Mouse (Mus musculus) intestine, postnatal 0 days (tissue): ENCODE data around the gene Gpx2. TPM values are rescaled to one million over a fixed set of nuclear protein-coding genes. Genes with fewer than 3 reads are reported as not detected.
"Not testable (repeated sequence)": the region's sequence is repeated elsewhere in the genome, so short reads cannot be mapped to it uniquely, and the experiment has no call there.

ENCODE experiments used
- ATAC-seq: fragments of 200-750 bp; cut with Nextera tagmentation; 2 replicates; pipeline ENCODE4 v1.8.0; 2017; ENCODE audit warnings: mild to moderate bottlenecking, moderate TSS enrichment, moderate library complexity
- H3K27ac ChIP-seq: fragments of 300-500 bp; sonication (generic); 2 replicates; pipeline ENCODE4 v1.5.1; 2014; ENCODE audit warnings: mild to moderate bottlenecking, low read depth, low read length, moderate library complexity
- H3K27me3 ChIP-seq: fragments of 300-500 bp; sonication (generic); replicated peaks from 2 replicates; pipeline ENCODE4 v1.6.1; 2014; ENCODE audit warnings: low read length, mixed read lengths; ENCODE audit not compliant: control insufficient read depth, insufficient read depth
- H3K36me3 ChIP-seq: fragments of 300-500 bp; sonication (generic); 2 replicates; pipeline ENCODE4 v1.6.1; 2014; ENCODE audit warnings: mild to moderate bottlenecking, moderate library complexity; ENCODE audit not compliant: control insufficient read depth, insufficient read depth
- H3K4me1 ChIP-seq: fragments of 300-500 bp; sonication (generic); replicated peaks from 2 replicates; pipeline ENCODE4 v1.6.1; 2014; ENCODE audit warnings: antibody characterized with exemption, low read length, mixed read lengths; ENCODE audit not compliant: control insufficient read depth, insufficient read depth
- H3K4me2 ChIP-seq: fragments of 300-500 bp; sonication (generic); replicated peaks from 2 replicates; pipeline ENCODE4 v1.6.1; 2014; ENCODE audit warnings: low read depth, mild to moderate bottlenecking, moderate library complexity
- H3K4me3 ChIP-seq: fragments of 300-500 bp; sonication (generic); 2 replicates; pipeline ENCODE4 v1.5.1; 2014; ENCODE audit warnings: low read depth, low read length
- H3K9ac ChIP-seq: fragments of 300-500 bp; sonication (generic); 2 replicates; pipeline ENCODE4 v1.6.1; 2014; ENCODE audit warnings: mild to moderate bottlenecking, low read depth, low read length
- H3K9me3 ChIP-seq: fragments of 300-500 bp; sonication (generic); 2 replicates; pipeline ENCODE4 v1.6.1; 2016; ENCODE audit warnings: mixed run types; ENCODE audit not compliant: control insufficient read depth
- CTCF ChIP-seq: sonication (generic); IDR thresholded peaks from 2 replicates; pipeline ENCODE4 v1.5.1; 2016; ENCODE audit warnings: low read depth, mild to moderate bottlenecking, control low read depth, antibody characterized with exemption, moderate library complexity
- WGBS: fragments of 180-500 bp; shearing (Covaris S2); extraction: QIAGEN DNeasy Blood & Tissue Kit; methylation state at CpG from one replicate; pipeline ENCODE4 v1.1.7; 2014; 5-methylcytosine and 5-hydroxymethylcytosine counted together
- polyA plus RNA-seq: library from polyadenylated mRNA; unstranded; fragments of >200 nt; fragmentation: Nextera tagmentation; extraction: Ambion mirVana; gene quantifications from 2 replicates; pipeline ENCODE4 v1.2.1, GENCODE M21; 2015

Gpx2 gene
- polyA plus RNA-seq, 1 experiment from 2014 or later, result 148 TPM

GRCm38 (mm10) chr12:76796938-76797539, 1.7 kb upstream of the Gpx2 start:
- Histone ChIP-seq H3K36me3 (peaks cover 3% of the 10 kb centered on the region; the same call in 1 of the 2 replicates), H3K4me1 (no peaks in the 10 kb centered on the region; the same call in 1 of the 2 replicates), H3K9ac (no peak overlapping the region), H3K4me2 (peak overlapping the region; percentile 35), H3K4me3 (no peak overlapping the region), H3K9me3 (no peaks in the 10 kb centered on the region), H3K27ac (peak overlapping the region; percentile 58), H3K27me3 (no peaks in the 10 kb centered on the region)
- no peak for TF ChIP-seq CTCF
- 45% methylated on average over 7 of the region's 7 CpGs for WGBS
- peak; percentile 25; the same call in 1 of the 2 replicates for ATAC-seq

GRCm38 (mm10) chr12:76792540-76792939, 2.8 kb downstream of the Gpx2 start:
- H3K4me3 ChIP-seq, H3K9ac ChIP-seq, H3K27ac ChIP-seq, ATAC-seq, H3K4me2 ChIP-seq, H3K27me3 ChIP-seq, H3K36me3 ChIP-seq, H3K9me3 ChIP-seq, H3K4me1 ChIP-seq: not testable (repeated sequence)
- WGBS, result 69% methylated on average over 14 of the region's 14 CpGs
- TF ChIP-seq CTCF, result peak; percentile 32; the same call in 1 of the 2 replicates

- ATAC-seq, result no peak
- Histone ChIP-seq H3K36me3 (peaks cover 4% of the 10 kb centered on the region; the same call in 1 of the 2 replicates), H3K9me3 (no peaks in the 10 kb centered on the region), H3K9ac (no peak overlapping the region), H3K27me3 (no peaks in the 10 kb centered on the region), H3K4me2 (no peak overlapping the region), H3K4me3 (no peak overlapping the region), H3K27ac (no peak overlapping the region; the same call in 1 of the 2 replicates), H3K4me1 (no peaks in the 10 kb centered on the region)
- no peak for TF ChIP-seq CTCF
- WGBS, result 38% methylated on average over 8 of the region's 8 CpGs
Observed at GRCm38 (mm10) chr12:76790446-76791084, 4.8 kb downstream of the Gpx2 start.

GRCm38 (mm10) chr12:76784056-76784619, 11.2 kb downstream of the Gpx2 start:
- Histone ChIP-seq H3K9me3 (no peaks in the 10 kb centered on the region), H3K4me1 (no peaks in the 10 kb centered on the region), H3K27me3 (no peaks in the 10 kb centered on the region), H3K36me3 (peaks cover 7% of the 10 kb centered on the region; the same call in 1 of the 2 replicates), H3K27ac (no peak overlapping the region), H3K4me2 (no peak overlapping the region), H3K9ac (no peak overlapping the region), H3K4me3 (no peak overlapping the region)
- ATAC-seq, result no peak
- TF ChIP-seq CTCF, result no peak
- WGBS, result 69% methylated on average over 10 of the region's 10 CpGs

- no peak for TF ChIP-seq CTCF
- ATAC-seq, result no peak
Observed at GRCm38 (mm10) chr12:76780639-76781468, 14.5 kb downstream of the Gpx2 start.

GRCm38 (mm10) chr12:76779951-76780350, 15.4 kb downstream of the Gpx2 start:
- H3K9ac ChIP-seq, result no peak overlapping the region
- no peaks in the 10 kb centered on the region for H3K4me1 ChIP-seq
- 91% methylated on average over 5 of the region's 5 CpGs for WGBS
- H3K9me3 ChIP-seq, result no peaks in the 10 kb centered on the region
- ATAC-seq, result no peak
- TF ChIP-seq CTCF, result no peak
- no peak overlapping the region for H3K4me3 ChIP-seq
- no peaks in the 10 kb centered on the region for H3K27me3 ChIP-seq
- H3K27ac ChIP-seq, result no peak overlapping the region
- H3K36me3 ChIP-seq, result peaks cover 18% of the 10 kb centered on the region; the same call in 1 of the 2 replicates
- no peak overlapping the region for H3K4me2 ChIP-seq

More at GRCm38 (mm10) chr12:76780639-76781468, 14.5 kb downstream of the Gpx2 start:
- Histone ChIP-seq H3K27me3 (no peaks in the 10 kb centered on the region), H3K9ac (no peak overlapping the region), H3K4me2 (no peak overlapping the region), H3K9me3 (no peaks in the 10 kb centered on the region), H3K27ac (no peak overlapping the region), H3K4me3 (no peak overlapping the region), H3K36me3 (peaks cover 15% of the 10 kb centered on the region; the same call in 1 of the 2 replicates), H3K4me1 (no peaks in the 10 kb centered on the region)
- WGBS, result 84% methylated on average over 12 of the region's 12 CpGs
